Mouse (Mus musculus) urinary bladder, postnatal 10 days (tissue): ENCODE data around the gene Fas.
A peak's percentile ranks its signal among the peaks of the same experiment; 100 is the strongest.

Experiments
- DNase-seq: peaks from one replicate; pipeline ENCODE4 v3.0.0; 2022; ENCODE audit warnings: low spot score

Gene Fas

GRCm38 (mm10) chr19:34289948-34290789 lies at the start of gene Fas:
Gene Fas (plus strand): TSS chr19:34290666.
- peak; percentile 28 for DNase-seq

- no peak for DNase-seq
Observed at GRCm38 (mm10) chr19:34241247-34241915, 49.1 kb upstream of the Fas start.

- no peak for DNase-seq
Observed at GRCm38 (mm10) chr19:34242925-34243324, 47.5 kb upstream of the Fas start.

- DNase-seq, result no peak
Observed at GRCm38 (mm10) chr19:34244056-34244455, 46.4 kb upstream of the Fas start.

- DNase-seq, result no peak
Observed at GRCm38 (mm10) chr19:34248558-34248957, 41.9 kb upstream of the Fas start.

- no peak for DNase-seq
Observed at GRCm38 (mm10) chr19:34250621-34251020, 39.8 kb upstream of the Fas start.

GRCm38 (mm10) chr19:34251900-34252299 lies 38.6 kb upstream of the Fas start:
- DNase-seq, result no peak

- DNase-seq, result no peak
Observed at GRCm38 (mm10) chr19:34252450-34252849, 38.0 kb upstream of the Fas start.

- DNase-seq, result no peak
Observed at GRCm38 (mm10) chr19:34254101-34254879, 36.2 kb upstream of the Fas start.

GRCm38 (mm10) chr19:34254880-34255681 lies 35.4 kb upstream of the Fas start, which contains the start of gene Acta2:
Gene Acta2 (minus strand): TSS chr19:34255590.
- peak; percentile 36 for DNase-seq

- no peak for DNase-seq
Observed at GRCm38 (mm10) chr19:34256149-34256548, 34.3 kb upstream of the Fas start.

- no peak for DNase-seq
Observed at GRCm38 (mm10) chr19:34256936-34257335, 33.5 kb upstream of the Fas start.

GRCm38 (mm10) chr19:34262273-34262974 lies 28.0 kb upstream of the Fas start:
- no peak for DNase-seq

GRCm38 (mm10) chr19:34265604-34266193 lies 24.8 kb upstream of the Fas start:
- no peak for DNase-seq

- no peak for DNase-seq
Observed at GRCm38 (mm10) chr19:34268991-34269390, 21.5 kb upstream of the Fas start.

- DNase-seq, result no peak
Observed at GRCm38 (mm10) chr19:34270106-34270726, 20.2 kb upstream of the Fas start.

- DNase-seq, result no peak
Observed at GRCm38 (mm10) chr19:34270824-34271464, 19.5 kb upstream of the Fas start.

- no peak for DNase-seq
Observed at GRCm38 (mm10) chr19:34273073-34273472, 17.4 kb upstream of the Fas start.

- no peak for DNase-seq
Observed at GRCm38 (mm10) chr19:34278078-34278477, 12.4 kb upstream of the Fas start.

- DNase-seq, result no peak
Observed at GRCm38 (mm10) chr19:34283614-34284013, 6.9 kb upstream of the Fas start.
